Mouse (Mus musculus): ENCODE data around the gene Enah.

Enah gene

DNA sequence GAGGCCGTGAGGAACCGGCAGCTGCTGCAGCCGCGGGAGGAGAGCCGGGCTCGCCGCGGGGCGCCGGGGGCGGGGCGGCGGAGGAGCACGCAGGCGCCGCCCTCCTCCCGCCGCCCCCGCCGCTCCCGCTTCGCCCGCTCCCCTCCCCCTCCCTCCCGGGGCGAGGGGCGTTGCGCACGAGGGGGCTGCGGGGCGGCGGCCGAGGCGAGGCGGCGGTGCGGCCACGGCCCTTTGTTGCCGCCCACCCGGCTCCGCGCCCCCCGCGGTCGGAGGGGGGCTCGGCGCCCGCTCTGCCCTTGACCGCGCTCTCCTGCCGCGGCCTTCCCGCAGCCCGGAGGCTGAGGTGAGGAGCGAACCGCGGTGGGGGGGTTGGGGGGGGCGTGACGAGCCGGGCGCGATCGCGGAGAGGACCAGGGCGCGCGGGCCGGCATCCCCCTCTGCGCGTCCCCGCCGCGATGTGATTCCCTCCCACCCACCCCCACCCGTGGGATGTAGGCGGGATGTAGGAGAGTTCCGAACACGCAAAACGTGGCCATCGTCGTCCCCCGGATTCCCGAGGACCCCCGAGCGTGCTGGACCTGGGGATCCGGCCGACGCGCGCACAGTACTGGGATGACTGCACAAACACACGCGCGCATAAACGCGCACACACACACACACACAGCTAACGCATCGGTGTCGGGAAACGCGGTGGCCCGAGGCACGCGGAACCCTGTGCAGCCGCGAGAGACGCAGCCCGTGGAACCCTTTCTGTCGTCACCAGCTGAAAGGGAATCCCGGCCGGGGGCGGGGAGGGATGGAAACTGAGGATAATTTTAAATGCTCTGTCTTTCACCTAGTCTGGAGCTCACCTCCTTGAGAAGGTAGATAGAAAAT, at the start of gene Enah:
Gene Enah, minus strand, starts transcription at position 65 of the 876 bp plus-strand sequence.
- in situ Hi-C loops (cut with MboI, MseI) = no loop called here

DNA sequence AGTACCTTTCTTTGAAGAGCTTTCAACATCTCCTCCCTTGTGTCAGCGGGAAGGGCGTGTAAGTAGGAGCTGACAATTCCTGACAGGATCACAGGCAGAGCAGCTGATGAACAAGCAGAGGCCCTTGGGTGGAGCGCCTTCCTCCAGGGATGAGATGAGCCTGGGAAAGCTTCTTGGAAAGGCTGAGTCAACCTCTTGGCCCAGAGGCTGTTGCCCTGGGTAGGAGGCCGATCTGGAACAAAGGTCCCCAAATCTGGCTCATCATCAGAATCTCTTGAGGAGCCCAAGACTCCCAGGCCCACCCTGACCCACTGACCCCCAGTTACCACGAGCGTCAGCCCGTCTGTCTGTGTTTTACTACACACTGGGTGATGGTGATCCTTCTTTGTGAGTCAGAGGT, 48.3 kb upstream of the Enah start:
- in situ Hi-C loops (cut with MboI, MseI) = no loop called here

GRCm38 (mm10) chr1:182066527-182067465, 47.0 kb upstream of the Enah start:
- in situ Hi-C loops (cut with MboI, MseI) = no loop called here

DNA sequence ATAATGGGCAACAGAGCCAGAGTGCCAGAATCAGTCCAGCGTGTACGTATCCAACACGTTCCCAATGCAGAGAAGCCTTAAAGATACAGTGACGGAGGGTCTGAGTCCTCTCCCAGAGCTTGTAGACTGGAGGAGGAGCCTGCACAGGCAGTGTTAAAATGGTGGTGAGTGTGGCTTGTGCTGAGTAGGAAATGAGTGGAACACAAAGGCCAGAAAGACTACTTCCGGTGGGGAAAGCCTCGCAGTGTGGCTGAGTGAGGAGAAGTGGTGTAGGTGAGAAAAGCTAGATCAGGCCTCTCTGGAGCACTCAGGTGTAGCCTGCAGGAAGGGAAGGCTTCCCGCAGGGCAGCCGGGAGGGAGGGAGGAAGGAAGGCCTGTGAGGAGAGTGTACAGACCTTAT, 43.9 kb upstream of the Enah start:
- in situ Hi-C loops (cut with MboI, MseI) = no loop called here

DNA sequence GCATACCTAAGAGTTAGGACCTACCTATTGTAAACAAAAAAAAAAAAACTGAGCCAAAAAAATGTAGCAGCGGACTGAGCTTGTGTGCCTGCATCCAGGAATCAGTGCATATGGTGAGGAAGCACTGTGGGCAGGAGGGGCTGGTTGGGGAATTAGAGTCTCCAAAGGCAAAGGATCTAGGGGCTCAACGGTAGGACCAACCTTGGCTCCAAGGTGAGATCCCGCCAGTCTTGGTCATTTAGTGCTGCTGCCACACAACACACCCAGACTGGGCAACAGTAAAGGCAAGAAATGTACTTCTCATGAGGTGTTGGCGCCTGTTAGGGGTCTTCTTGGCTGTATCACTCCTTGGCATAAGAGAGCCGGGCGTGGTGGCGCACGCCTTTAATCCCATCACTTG, 43.0 kb upstream of the Enah start:
- in situ Hi-C loops (cut with MboI, MseI) = no loop called here

GRCm38 (mm10) chr1:182061203-182061602, 41.4 kb upstream of the Enah start:
- in situ Hi-C loops (cut with MboI, MseI) = no loop called here

GRCm38 (mm10) chr1:182059806-182060205, 40.0 kb upstream of the Enah start:
- in situ Hi-C loops (cut with MboI, MseI) = no loop called here

GRCm38 (mm10) chr1:182057998-182058397, 38.2 kb upstream of the Enah start:
- in situ Hi-C loops (cut with MboI, MseI) = no loop called here

GRCm38 (mm10) chr1:182055122-182055521, 35.3 kb upstream of the Enah start:
- in situ Hi-C loops (cut with MboI, MseI) = no loop called here

DNA sequence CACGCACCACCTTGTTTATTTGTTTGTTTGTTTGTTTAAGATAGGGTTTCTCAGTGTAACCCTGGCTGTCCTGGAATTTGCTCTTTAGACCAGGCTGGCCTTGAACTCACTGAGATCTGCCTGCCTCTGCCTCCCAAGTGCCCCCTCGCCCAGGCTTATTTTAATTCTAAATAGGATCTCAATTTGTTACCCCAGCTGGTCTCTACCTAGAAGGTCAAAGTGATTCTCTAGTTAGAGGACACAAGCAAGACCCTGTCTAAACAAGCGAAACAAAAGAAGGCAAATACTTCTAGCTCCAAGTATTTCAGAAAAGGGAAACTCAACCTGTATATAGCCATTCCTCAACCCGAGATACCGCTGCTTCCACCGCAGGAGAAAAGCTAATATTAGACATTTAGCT, 34.9 kb upstream of the Enah start:
- in situ Hi-C loops (cut with MboI, MseI) = no loop called here

- in situ Hi-C loops (cut with MboI, MseI) = no loop called here
Observed at GRCm38 (mm10) chr1:182052973-182053372, 33.2 kb upstream of the Enah start.

- in situ Hi-C loops (cut with MboI, MseI) = no loop called here
Observed at GRCm38 (mm10) chr1:182052385-182052784, 32.6 kb upstream of the Enah start.

- in situ Hi-C loops (cut with MboI, MseI) = loop anchor here (5.0 kb wide), 1 partner anchor 68 kb away; no protein-coding TSS in a partner anchor
Observed at GRCm38 (mm10) chr1:182049813-182050212, 30.0 kb upstream of the Enah start.

GRCm38 (mm10) chr1:182048101-182048500, 28.3 kb upstream of the Enah start:
- in situ Hi-C loops (cut with MboI, MseI) = loop anchor here (5.0 kb wide), 1 partner anchor 66 kb away; no protein-coding TSS in a partner anchor

DNA sequence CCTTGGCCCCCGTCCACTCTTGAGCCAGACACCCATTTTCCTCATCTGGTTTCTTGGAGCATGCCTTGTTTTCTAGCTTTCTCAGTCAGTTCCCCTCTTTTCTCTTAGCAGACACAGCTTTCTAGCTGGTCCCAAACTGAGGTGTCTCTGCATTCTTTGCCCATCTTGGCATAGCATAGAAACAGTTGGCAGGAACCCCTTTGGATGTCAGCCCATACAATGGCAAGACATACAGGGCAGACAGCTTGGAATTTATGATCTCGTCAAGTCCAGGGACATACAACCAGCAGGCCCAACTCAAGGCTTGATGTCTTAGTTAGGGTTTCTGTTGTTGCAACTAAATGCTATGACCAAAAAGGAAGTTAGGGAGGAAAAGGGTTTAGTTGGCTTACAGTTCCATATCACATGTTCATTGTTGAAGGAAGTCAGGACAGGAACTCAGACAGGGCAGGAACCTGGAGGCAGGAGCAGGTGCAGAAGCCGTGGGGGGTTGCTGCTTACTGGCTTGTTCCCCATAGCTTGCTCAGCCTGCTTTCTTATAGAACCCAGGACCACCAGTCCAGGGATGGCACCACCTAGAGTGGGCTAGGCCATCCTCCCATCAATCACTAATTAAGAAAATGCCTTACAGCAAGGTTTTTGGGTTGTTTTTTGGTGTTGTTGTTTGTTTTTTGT, 27.4 kb upstream of the Enah start:
- in situ Hi-C loops (cut with MboI, MseI) = loop anchor here (5.0 kb wide), 1 partner anchor 65 kb away; no protein-coding TSS in a partner anchor

GRCm38 (mm10) chr1:182045208-182045607, 25.4 kb upstream of the Enah start:
- in situ Hi-C loops (cut with MboI, MseI) = loop anchor here (5.0 kb wide), 1 partner anchor 63 kb away; no protein-coding TSS in a partner anchor

DNA sequence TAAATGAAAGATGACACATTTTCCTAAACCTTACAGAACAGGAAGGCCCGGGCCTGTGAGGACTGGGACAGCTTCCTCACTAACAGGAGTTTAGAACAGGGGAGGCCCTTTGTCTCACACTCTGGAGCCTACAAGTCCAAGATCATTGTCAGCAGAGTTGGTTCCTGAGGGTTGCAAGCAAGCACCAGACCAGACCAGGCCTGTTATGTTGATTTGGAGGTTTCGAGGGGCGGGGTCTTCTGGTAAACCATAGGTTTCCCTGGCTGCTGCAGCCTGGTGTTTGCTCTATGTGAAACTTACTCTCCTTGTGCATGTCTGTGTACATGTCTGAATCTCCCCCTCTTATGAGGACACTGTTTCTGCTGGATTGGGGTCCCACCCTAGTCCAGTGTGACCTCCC, 20.7 kb upstream of the Enah start:
- in situ Hi-C loops (cut with MboI, MseI) = no loop called here

DNA sequence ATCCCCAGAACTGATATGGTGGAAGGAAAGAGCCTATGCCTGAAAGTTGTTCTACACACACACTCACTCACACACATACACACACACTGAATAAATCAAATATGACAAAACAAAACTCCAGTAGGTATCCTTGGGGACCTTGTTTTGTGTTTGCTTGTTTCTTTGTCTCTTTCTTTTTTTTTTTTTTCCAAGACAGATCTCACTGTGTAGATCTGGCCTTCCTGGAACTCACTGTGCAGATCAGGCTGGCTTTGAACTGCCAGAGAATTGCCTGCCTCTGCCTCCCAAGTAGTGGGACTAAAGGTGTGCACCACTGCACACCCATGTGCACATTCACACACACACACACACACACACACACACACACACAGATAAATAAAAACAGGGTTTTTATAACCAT, 12.0 kb upstream of the Enah start:
- in situ Hi-C loops (cut with MboI, MseI) = no loop called here

DNA sequence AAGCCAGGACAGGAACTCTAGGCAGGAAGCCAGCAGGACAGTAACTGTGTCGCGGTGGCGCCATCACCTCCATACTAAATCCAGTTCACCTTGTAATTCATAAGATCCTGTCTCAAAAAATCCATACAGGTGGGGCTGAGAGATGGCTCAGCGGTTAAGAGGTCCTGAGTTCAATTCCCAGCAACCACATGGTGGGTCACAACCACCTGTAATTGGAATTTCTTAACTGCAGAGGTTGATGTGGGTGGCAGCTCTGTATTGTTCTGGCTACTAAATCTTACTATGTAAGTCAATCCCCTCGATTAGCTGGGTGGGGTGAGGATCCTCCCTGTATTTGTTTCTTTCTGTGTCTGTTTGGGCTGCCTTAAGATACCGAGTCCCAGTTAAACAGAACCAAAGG, 11.3 kb upstream of the Enah start:
- in situ Hi-C loops (cut with MboI, MseI) = no loop called here

GRCm38 (mm10) chr1:182029989-182030649, 10.3 kb upstream of the Enah start:
- in situ Hi-C loops (cut with MboI, MseI) = no loop called here
